Mouse (Mus musculus): ENCODE results near the gene Cmklr1.
"Not testable (repeated sequence)": the region's sequence is repeated elsewhere in the genome, so short reads cannot be mapped to it uniquely, and the experiment has no call there.

Cmklr1 gene

DNA sequence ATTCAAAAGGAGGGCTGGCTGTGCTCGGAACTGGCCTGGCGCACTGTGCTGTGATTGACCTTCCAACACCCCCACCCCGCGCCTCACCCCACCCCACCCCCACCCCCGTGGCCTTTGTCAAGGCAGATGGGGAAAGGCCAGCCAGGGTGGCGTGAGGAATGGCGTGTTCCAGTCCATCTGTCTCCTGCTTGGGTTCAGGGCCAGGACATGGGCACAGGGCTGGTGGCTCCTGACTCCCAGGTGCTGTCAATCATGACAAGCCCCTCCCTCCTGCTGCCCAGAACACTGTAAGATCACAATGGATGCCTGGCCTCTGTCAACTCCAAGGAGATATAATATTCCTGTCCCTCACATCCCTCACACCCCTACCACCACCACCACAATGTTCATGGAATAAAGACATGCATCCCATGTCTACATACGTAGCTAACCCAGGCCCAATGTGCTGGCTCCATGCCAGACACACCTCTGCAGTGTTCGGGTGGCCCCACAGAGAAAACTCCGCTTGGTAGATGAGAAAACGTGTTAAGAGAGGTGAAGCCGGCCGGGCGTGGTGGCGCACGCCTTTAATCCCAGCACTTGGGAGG, 30.0 kb downstream of the Cmklr1 start:
- DNase-seq (ENCODE audit: low spot score in 2 of 2) = no peak

DNA sequence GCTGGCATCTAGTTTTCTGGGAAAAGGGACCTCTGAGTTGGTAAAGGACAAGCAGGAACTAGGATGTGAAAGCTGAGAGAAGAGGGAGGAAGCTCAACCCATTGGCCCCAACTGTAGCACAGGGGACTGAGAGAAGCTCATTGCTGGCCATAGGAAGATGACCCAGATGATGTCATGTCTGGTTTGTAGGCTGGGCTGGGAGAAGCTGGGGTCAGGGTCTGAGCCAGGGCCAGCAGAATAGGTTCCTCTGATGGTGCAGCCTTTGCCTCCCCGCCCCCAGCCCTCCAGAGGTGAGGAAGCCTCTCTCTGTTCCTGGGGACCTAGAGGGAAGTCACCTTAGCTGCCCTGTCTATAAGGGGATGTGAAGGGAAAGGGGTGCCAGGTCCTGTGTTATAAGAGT, 31.1 kb downstream of the Cmklr1 start:
- DNase-seq (ENCODE audit: low spot score in 2 of 2) = no peak

DNA sequence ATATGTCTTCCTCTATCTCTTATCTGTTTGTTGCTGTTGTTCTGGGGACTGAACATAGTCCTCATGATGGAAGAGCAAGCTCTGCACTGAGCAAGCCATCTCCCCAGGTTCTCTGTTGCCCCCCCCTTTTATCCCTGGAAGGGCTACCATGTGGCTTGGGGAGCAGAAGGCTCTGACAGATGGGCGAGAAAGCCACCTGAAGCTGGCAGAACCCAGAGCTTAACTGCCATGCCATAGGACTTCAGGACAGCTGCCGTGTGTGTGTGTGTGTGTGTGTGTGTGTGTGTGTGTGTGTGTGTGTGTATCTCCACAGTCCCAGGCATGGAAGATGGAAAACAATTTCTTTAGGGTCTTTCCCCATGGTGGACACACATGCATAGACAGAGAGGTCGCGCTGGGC, 31.5 kb downstream of the Cmklr1 start:
- DNase-seq (ENCODE audit: low spot score in 2 of 2) = no peak

DNA sequence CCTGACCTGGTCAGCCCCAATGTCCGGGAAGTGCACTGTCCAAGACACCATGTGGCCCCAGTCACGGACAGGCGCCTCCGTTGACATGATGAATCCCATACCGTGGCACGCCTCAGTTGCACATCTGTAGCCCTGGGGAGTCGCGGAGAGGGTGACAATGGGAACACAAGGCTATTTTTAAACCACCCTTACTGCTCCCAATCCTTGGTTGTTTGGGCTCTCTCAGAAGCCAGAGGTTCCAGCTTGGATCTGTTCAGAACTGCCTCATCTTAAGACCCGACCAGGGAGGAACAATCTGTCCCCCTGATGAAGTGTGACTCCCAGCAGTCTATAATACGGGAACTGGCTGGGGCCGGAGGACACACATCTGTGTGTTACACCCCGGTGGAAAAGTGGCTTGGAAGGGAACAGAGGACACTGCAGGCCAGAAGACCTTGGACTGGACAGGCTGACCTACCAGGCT, 38.4 kb downstream of the Cmklr1 start:
- DNase-seq (ENCODE audit: low spot score in 2 of 2) = no peak

DNA sequence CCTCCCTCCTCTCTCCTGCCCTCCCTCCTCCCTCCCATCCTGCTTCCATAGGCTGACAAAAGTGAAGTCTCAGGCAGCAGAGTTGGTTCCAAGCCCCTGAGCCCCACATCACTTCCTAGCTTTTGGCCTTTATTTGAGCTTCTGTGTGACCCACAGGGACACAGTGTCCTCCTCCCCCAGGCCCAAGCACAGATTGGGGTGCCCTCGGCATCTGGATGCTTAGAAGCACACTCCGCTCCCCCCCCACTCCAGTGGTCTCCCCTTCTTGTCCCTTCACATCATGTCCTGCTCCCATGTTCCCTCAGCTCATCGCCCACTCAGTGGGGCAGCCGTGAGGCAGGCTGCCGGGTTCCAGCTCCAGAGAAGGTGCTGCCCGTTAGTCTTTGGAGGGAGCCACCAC, 39.1 kb downstream of the Cmklr1 start:
- DNase-seq (ENCODE audit: low spot score in 2 of 2) = no peak

DNA sequence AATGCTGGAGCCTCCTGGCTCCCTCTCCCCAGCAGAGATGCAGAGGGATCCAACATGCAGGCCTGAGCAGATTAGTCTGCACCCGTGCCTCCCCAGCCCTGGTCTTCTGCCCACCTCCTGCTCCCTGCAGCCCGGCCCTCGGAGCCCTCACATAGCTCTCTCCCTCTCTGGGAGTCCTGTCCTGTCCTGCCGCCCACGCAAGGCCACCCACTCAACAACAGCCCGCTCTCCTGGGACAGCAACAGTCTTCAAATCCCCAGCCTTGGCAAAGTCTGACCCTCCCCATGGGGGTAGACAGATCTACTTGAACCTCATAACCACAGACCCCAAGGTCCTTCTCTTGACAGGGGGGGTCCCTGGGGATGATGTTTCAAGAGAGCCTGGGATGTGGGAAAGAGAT, 39.7 kb downstream of the Cmklr1 start:
- DNase-seq (ENCODE audit: low spot score in 2 of 2) = no peak

DNA sequence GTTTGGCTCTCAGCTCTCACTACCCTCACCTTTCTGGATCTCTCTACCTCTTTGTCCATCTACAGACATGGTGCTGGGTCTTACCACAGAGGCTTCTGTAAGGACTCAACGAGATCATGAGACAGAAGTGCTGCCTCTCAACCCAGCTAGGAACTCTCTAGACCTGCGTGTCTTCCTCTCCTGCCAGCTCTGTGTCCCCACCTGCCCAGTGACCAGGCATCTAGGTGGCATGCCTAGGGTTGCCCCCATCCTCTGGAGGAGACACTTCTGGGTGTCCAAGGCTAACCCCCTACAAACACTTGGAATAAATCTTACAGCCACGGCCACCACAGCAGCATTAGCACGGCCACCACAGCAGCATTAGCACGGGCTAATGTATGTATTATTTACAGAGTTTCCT, 40.3 kb downstream of the Cmklr1 start:
- DNase-seq (ENCODE audit: low spot score in 2 of 2) = no peak

DNA sequence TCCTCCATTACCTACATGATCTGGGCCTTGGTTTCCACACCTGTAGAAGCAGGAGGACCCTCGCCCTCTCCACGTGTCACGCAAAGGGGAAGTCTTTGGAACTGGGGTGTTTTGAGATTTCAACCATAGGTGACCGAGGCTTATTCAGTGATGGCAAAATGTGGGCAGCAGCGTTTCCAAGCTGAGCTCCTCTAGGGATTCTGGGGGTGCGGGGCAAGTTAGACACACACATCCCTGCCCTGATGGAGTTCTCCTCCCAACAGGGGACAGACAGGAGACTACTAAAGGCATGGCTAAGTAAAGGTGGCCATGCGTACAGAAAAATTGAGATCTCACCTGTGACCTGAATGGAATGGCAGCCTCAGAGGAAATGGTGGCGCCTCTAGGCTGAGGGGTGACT, 41.7 kb downstream of the Cmklr1 start:
- no peak for DNase-seq (ENCODE audit: low spot score in 2 of 2)

DNA sequence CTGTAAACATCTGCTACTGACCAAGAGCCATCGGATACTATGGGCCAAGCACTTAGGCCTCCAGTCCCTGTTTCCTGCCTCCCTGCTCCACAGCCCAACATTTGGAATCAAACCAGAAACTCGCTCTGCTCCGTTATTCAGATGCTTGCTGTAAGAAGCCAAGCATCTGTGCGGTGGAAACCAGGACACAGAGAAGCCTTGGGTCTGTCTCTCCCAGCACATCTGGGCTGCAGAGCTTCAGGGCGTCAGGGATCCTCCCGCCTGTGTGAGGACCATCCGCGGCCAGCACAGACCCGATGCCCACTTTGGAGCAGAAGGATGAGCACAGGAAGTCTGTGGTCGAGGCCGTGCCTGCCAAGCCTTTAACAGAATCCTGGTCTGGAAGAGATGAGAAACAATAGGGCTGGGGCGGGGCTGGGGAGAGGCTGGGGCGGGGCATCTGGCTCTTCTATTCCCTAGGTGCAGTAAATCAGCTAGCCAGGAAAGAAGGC, 42.2 kb downstream of the Cmklr1 start:
- DNase-seq (ENCODE audit: low spot score in 2 of 2) = no peak

DNA sequence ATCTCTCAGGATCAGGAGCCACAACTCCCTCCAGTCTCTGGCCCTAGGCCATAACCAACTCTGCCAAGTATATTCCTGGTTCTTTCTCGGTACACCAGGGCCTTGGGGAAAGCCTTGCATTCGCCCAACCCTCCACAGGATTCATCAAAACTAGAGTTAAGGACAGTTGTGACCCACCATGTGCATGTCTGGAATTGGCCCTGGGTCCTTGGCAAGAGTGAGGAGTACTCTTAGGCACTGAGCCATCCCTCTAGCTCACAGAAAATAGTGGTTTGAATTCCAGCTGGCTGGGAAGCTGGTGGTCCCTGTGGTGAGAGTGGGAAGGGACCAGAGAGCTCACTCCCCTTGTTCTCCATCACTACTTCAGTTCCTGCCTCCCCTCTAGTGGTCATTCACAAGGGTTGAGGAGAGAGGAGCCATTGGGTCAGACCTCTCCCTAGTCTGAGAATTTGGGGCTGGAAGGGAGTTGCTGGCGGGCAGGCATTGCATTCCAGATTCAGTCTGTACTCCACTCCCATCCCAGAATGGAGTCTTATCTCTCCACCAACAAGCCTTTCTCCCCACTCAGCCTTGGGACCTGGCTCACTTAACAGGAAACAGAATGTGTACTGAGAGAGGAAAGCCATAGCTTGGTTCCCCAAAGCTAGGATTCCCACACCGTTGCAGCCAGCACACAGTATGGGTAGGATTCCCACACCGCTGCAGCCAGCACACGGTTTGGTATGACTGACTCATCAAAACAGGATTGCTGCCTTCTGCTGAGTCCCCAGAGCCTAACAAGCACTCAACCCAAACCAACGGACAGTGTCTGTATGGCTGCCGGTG, 43.1 kb downstream of the Cmklr1 start:
- DNase-seq (ENCODE audit: low spot score in 2 of 2) = no peak

DNA sequence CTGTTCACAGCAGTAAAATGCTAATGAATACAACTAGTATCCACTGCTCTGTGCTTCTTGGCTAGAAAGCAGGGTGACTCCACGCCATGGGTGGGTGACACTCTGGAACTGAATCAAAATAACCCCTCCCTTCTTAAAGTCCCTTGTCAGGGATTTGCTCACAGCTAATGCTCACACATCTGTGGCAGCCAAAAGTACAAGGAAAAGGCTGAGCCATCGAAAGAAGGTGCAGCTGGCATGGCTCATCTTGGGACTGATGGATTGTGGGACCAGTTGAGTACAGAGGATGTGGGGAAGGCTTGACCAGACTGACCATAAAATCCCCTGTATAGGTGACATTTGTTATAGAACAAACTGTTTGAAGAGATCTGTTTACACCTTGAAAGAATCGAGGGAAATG, 44.1 kb downstream of the Cmklr1 start:
- no peak for DNase-seq (ENCODE audit: low spot score in 2 of 2)

DNA sequence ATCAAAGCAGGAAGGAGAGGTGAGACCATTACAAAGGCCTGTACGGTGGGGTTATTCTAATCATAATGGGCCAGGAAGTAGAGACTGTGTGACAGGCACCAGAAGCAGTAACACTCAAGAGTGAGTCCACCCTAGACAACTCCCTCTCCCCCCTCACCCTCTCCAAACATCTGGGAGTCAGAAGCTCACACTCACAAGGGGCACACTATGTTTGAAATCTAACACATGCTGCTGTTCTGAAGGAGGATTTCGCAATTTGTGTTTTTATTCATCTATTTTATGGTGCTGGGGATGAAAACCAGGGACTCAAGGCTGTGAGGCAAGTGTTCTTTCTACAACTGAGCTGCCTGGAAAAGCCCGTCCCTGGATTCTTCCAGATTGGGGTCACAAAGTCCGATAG, 45.5 kb downstream of the Cmklr1 start:
- DNase-seq (ENCODE audit: low spot score in 2 of 2) = no peak

DNA sequence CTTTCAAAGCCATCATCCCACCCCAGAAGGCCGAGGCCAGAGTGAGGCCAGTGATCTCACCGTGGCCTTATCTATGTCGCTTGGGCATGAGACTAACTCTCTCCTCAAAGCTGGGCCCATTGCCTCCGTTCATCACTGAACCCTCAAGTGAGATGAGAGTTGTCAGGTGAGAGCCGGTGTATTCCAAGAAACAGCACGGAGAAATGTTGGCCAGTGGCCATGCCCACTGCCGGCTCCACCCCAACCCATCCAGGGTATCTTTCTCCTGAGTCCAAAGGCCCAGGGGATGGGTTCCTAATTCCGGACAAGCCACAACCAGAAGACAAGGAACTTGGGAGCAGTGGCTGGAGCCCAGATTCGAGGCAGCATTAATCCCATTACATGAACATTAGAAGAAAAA, 46.8 kb downstream of the Cmklr1 start:
- DNase-seq (ENCODE audit: low spot score in 2 of 2) = no peak

DNA sequence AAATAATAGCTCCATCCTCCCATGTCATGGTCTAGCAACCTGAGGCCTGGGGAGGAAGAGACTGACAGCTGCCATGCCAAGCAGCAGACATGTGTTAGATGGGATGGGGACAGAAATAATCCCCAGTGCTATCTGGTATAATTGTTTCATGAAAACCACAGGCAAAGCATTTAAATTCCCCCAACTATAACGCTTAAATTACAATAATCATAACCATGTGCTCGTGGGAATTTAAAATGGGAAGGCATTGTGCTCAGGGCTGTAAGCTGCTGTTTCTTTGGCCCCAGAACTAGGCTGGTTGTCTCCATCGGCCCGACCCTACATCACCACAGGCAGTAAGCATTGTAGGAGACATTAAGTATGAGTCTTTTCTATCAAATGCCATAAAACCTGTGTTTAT, 49.4 kb downstream of the Cmklr1 start:
- DNase-seq (ENCODE audit: low spot score in 2 of 2) = no peak

DNA sequence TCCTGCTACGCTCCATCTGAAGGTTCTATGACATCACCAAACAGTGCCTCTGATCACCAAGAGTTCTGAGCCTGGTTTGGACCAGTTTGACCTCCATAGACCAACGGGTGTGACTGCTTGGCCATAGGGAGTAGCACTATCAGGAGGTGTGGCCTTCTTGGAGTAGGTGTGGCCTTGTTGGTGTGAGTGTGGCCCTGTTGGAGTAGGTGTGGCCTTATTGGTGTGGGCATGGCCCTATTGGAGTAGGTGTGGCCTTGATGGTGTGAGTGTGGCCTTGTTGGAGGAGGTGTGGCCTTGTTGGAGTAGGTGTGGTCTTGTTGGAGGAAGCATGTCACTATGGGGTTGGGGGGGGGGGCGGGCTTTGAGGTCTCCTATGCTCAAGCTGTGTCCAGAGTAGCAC, 50.0 kb downstream of the Cmklr1 start:
- no peak for DNase-seq (ENCODE audit: low spot score in 2 of 2)

DNA sequence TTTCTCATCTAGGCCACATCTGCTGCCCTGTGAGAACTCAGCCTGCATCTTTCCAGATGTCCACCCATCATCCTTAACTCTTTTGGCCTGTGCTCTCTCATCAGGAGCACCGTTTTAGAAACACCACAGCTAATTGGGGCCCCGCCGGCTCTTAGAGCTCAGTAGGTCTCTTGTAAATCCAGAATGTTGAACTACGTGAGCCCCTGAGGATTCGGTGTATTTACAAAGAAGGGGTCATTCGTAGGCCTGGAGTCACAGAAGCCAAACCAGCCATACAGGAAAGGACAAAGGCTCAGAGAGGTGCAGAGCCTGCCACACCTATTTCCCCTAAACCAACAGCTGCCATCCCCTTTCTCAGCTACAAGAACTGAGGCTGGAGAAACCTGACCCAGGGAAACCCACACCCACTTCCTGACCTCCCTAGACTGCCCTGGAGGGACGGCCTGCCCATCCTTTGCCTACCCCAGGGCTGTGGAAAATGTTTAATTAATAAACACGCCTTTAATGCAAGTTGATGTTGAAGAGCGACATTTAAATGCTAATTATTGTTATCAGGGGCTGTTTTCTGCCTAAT, 53.4 kb downstream of the Cmklr1 start:
- DNase-seq (ENCODE audit: low spot score in 2 of 2) = no peak

DNA sequence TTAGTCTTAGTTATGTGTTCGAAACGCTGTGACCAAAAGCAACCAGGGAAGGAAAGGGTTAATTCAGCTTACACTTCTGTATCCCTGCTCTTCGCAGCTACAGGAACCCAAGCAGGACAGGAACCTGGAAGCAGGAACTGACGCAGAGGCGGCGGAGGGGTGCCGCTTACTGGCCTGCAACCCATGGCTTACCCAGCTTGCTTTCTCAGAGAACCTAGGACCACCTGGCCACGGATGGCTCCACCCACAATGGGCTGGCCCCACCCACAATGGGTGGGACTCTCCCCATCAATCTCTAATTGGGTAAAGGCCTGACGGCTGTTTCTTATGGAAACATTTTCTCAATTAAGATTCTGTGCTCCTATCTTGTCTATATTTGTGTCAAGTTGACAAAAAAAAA, 54.0 kb downstream of the Cmklr1 start:
- no peak for DNase-seq (ENCODE audit: low spot score in 2 of 2)

DNA sequence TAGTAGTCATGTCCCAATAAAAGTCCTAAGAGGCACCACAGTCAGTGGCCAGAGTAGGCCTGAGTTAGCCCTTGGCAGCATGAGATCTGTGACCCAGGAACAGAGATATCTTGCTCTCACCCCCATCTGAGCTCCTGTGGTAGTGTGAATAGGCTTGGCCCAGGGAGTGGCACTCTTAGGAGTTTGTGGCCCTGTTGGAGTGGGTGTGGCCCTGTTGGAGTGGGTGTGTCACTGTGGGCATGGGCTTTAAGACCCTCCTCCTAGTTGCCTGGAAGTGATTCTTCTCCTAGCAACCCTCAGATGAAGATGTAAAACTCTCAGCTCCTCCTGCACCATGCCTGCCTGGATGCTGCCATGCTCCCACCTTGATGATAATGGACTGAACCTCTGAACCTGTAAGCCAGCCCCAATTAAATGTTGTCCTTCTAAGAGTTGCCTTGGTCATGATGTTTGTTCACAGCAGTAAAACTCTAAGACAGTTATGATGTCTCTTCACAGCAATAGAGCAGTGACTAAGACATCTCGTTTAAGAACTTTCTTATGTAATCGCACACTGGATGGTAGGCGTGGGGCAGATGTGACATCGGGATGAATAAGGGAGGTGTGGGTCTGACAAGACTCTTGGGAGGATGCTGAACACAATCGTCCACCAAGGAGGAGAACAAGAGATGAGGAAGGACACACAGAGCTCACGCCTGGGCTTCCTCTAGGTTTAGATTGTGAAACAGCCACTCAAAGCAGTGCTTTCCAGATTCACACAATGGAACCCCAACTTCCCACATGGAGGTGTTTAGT, 56.1 kb downstream of the Cmklr1 start:
- peak in 1 of 2 experiments; percentile 71 for DNase-seq (ENCODE audit: low spot score in 2 of 2)

DNA sequence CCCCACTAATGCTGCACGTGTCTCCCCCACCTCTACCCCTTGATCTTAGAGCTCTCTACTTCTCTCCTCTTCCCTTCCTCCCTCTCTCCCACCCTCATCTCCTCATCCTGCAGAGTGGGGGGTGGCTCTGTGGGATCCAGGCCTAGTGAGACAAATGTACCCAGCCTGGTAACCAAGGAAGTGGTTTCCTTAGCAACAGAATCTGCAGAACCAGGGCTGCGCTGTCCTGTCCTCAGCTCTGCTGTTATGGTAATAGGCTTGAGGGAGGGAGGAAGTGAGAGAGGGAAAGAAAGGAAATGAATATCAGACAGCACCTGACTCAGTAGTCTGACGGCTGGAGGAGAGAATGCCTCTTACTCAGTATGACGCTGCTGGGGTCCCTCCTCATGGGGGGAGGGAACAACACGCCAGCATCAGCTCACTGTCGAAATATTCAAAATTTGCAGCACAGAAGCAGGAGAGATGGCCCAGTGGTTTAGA, 58.4 kb downstream of the Cmklr1 start:
- peak; percentile 88 to 90 for DNase-seq (ENCODE audit: low spot score in 2 of 2)

DNA sequence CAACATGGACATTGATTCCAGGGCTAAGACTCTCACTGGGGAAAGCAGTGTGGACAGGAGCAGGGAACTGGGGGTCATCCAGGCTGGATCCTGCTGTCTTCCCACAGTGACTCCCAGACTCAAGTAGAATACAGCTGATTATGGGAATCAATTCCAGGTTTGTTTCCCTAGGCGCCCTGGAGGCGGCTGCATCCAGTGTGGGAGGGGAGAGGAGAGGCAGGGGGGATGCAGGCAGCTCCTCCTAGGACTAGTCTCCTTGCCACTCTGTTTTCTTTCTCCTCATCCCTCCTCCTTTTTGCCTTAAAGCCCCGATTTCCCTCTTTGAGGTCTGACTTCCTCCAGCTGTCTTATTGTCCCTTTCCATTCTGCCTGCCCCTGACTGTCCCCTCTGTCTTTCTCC, 59.1 kb downstream of the Cmklr1 start:
- no peak for DNase-seq (ENCODE audit: low spot score in 2 of 2)

DNA sequence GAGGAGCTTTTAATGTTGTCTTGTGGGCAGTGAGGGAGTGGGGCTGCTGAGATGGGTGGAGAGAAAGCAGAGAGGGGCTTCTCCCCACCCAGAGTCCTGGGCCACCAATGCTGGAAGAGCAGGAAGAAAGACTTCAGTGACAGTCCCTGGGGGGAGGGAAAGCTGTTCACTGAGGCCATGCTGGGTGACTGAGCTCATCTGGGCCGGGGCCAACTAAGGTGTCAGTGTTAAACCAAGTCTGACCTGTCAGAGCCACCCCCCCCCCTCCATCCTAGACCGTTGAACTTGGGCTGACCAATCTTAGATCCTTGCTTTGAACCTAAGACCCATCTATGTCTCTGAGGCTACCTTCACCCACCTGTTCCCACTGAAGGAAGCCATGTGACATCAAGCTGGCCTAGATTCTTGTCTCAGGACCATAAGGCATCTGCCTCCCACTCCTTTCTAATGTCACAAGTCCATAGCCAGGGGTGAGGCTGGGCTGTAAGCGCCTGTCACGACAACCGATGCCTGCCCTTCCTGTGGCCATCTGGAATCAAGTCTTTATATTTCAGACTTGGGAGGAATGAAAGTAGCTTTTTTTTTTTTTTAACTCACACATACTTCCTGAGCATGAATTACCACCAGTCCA, 60.1 kb downstream of the Cmklr1 start:
- DNase-seq (ENCODE audit: low spot score in 2 of 2) = no peak

DNA sequence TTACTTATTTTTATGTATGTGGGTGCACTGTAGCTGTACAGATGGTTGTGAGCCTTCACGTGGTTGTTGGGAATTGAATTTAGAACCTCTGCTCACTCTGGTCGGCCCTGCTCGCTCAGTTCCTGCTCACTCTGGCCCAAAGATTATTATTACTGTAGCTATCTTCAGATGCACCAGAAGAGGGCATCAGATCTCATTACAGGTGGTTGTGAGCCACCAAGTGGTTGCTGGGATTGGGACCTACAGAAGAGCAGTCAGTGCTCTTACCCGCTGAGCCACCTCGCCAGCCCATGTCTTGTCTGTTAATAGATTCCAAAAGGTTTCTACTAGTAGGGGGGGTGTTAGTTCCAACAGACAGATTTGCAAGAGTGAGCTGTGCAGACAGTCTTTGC, 63.8 kb downstream of the Cmklr1 start:
- DNase-seq (ENCODE audit: low spot score in 2 of 2) = not testable (repeated sequence)
